Mouse (Mus musculus) induced T-regulatory cell, adult 2 months (primary cell): ENCODE measurements at regions not wholly inside any gene's neighbourhood (a gene's known extent, or its start where the extent isn't known, plus 50 kb on each side); places are given as distances from the start of the nearest gene placed in this dataset.

ENCODE experiments used
- DNase-seq: peaks from one replicate; pipeline ENCODE4 v3.0.0-alpha.2; 2012; ENCODE audit warnings: low read depth

DNA sequence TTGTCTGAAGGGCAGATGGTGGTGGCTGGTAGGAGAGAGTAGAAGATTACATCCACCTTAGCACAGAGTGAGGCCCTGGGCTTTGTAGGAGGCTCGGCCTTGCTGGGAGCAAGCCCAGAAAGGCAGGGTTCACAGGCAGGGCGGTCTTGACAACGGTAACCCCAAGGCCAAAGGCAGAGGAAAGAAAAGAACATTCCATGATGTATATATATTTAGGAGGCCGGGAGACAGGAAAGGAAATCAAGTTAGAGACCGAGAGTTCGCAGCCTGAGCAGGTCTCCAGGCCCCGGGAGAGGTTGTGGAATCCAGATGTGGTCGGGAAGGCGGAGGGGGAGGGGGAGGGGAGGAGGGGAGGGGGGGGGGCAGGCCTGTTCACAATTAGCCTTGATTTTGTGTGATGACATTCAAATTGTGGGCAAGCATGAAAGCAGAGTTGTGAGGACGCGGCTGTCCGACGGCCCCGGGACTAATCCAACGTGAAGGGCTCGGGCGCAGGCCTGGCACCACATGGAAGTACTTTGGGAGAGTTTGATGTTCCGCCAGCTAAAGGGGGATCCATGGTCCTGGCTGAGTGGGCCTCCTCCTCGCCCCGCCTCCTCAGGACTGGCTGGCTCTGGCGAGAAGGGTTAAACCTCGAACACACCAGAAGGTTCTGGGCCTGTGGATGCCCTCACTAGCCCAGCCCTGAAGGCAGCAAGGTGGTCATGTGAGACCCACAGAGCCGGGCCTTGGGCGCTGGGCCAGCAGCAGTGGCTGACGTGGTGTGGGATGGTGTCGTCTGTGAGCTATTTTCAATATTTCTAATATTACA lies 131.8 kb upstream of the Gm26897 start:
- no peak for DNase-seq

DNA sequence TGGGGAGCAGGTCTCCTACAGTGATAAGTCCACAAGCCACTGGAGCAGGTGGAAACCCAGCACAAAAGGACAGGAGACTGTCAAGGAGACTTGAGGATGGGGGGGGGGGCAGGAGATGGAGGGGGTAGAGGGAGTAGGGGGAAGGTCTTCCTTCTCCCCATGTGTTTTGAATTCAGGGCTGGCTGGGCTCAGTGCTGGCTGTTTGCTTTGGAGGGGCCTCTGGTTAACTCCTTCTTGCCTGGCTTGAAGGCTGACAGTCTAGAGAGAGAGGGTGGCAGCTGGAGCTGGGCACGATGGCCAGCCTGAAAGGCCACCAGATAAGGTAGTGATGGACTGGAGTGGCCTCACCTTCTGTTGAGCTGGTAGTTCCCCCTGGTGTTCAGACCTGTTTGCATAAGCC lies 120.0 kb upstream of the Gm26897 start:
- no peak for DNase-seq

DNA sequence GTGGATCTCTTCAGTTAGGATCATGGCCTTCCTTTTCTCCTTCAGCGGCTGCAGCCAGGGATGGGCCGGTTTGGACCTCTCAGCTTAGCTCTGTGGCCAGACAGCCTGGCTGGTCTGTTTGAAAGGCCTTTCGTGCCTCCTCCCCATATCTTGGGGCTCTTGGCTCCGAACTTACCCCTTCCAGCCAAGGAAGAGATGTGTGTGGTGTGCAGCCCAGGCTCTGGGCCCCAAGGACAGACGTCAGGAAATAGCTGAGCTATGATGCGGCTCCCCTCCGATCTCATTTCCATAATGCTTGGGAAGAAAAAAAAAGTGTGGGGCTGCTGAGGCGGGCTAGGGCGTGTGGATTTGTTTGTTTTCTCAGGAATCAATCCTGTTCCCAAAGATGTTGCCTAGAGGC lies 113.8 kb upstream of the Gm26897 start:
- DNase-seq, result no peak

DNA sequence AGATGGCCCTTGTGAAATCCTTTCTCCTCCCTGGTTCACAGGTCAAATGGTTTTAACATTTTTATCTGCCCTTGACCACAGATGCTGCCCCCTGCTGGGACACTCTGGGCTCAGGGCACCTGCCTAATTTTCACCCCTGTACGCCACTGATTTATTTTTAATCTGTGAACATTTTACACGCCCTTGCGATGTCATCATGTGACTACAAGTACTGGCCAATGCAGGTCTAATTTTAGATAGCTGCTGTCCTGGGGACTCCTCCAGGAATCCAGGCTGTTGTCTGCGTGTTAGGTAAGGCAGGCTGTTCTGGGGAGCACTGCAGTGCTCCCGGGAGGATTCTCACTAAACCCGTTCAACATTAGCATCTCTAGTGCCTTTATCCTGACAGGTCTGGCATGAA lies 113.1 kb upstream of the Gm26897 start:
- DNase-seq, result no peak

DNA sequence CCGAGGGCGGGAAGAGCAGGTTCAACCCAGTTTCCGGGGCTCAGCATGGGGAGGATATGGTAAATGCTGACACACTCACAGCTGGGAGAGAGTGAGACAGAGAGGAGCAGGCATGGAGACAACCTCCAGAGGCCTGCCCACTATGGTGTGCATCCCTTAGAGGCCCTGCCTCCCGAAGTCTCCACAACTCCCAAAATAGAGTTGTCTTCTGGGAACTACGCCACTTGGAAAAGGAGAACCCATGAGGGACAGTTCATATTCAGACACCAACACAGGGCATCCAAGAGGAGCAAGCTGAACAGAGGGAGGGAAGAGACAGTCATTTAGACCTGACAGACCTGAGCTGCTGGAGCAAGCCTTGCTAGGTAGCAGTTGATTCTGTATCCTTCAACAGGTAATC lies 111.2 kb upstream of the Gm26897 start:
- DNase-seq, result no peak

DNA sequence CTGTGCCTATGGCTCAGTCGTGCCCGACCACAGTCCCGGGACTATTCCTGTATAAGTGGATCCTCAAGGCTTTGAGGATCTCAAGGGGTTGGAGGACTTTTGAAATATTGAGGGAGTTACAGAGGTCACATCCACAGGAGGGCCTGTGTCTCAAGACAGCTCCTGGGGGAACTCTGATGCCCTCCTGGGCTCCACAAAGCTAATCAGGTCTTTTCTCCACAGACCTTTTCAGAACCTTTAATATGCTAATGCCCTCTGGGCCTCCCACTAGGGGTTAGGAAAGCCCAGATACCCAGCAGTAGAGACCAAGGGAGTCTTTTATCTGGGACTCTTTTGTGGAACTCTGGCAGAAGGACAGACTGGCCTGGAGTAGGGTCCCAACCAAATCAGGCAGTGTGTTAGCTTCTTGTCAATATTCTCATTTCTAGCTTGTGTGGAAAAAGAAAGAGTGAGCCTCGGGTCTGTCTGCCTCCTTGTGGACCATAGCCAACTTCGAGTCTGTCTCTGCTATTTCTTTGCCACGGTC lies 107.4 kb upstream of the Gm26897 start:
- no peak for DNase-seq

DNA sequence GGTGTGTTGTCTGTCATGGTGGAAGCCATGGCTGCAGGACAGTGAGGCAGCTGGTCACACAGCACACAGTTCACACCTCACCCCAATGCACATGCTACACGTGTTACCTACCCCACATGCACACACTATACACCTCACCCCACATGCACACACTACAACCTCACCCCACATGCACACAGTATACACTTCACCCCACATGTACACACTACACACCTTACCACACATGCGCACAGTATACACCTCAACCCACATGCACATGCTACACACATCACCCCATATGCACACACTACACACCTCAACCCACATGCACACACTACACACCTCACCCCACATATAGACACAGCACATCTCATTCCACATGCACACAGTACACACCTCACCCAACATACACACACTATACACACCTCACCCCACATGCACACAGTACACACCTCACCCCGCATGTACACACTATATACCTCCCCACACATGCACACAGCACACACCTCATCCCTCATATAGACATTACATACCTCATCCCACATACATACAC lies 103.3 kb upstream of the Gm26897 start:
- DNase-seq, result no peak

DNA sequence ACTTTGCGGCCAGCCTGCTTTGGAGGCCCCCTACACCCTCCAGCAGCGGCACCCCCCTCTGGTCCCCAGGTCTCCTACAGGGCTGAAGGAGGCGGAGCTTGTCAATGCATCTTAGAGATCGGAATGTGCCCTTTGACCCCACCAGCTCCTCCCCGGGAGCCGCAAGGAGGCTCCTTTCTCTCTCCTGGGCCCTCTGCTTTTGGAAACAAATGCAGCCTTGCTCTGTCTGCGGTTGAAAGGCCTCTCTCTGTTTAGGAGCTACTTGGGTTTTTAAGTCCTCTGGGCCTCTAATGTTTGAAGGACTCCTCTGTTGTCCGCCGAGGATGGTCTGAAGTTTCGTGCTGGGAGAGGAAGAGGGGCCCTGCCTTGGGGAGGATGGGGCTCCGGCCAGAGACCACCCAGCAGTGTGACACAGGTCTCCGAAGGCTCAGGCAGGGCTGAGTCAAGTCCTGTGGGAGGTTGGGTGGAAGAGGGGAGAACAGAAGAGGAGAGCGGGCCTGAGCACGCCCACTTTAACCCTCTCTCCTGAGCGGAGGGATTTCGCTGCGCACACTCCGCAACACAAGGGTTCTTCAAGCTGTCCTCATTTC lies 102.1 kb upstream of the Gm26897 start:
- DNase-seq, result no peak

DNA sequence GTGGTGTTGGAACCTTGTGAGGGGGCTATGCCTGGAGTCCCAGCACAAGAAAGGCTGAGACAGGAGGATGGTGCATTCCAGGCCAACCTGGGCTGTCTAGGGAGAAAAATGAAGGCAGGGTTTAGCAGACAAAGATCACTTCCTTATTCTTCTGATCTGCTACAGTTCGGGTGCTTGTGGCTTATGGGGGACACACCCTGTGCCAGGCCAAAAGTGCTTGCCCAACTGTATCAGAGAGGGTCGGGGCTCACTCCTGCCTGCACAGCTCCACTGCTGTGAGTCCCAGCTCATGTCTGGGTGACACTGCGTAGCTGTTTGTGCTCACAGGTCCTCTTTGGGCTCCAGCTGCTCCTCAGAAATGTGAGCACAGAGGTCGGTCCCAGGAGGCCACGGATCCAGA lies 98.6 kb upstream of the Gm26897 start:
- DNase-seq, result no peak

DNA sequence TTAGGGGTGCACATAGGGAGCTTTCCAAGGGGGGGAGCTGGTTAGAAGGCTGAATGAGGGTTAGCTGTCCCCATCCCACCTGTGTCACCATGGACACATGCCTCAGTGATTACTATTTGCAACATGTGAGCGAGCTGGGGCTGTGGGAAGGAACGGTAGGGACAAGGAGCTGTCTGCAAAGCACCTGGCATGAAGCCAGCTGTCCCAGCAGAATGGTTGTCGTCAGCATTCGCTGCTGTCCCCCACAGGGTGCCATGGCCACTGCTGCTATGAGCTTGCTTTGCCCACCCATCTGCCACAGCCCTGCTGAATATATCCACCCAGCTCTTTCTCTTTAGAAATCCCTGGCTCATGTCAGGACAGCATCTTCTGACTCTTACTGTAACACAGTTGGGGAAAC lies 96.8 kb upstream of the Gm26897 start:
- no peak for DNase-seq

DNA sequence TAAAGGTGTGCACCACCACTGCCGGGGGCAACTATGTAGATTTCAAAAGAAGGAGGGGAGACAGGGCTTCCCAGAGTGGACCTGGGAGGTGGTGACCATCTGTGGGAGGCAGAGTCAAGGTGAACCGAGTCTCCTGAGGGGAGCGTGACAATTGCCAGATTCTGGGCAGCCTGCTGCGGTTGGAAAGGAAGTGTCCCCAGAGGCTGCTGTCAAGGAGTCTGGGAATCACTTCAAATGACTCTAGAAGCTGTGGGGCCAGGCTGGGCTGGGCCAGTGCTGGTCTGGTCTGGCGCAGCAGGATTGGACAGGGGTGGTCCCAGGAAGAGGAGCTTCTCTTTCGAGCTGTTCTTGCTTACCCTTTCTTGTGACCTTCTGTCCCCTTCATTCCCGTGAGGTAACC lies 95.4 kb upstream of the Gm26897 start:
- DNase-seq, result no peak

DNA sequence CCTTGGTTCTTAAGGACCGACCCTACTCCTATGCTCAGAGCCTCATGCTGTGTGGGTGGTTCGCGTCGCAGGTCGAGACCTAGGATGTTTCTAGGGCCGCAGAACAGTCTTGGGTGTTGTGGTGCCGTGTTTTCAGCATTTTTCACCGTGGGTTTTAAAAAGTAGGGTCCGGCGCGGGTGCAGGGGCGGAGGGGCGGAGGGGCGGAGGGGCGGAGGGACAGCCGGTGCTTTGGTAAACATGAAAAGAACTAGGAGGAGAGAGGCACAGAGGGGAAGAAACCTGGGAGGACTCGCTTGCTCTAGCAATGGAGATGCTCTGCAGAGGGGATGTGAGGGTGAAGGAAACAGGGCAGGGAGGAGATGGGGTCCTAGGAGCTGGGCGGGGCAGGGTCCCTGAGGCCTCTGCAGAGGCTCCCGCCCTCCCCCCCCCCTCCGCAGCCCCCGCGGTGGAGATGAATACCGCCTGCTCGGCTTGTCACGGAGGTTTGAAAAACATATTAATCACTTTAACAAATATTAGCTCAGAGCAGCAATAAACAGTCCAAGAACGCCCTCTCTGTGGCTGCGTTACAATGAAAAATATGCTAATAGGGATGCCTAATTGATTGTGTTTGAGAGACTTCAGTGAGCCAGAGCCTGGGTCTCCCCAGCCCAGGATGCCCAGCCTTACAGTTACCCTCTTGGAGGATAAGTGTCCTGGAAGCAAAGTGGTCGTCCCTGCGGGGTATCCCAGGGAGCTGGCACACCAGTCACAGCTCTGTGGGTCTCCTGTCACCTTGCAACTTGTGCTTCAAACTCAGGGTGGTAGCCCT lies 94.0 kb upstream of the Gm26897 start:
- DNase-seq, result no peak

DNA sequence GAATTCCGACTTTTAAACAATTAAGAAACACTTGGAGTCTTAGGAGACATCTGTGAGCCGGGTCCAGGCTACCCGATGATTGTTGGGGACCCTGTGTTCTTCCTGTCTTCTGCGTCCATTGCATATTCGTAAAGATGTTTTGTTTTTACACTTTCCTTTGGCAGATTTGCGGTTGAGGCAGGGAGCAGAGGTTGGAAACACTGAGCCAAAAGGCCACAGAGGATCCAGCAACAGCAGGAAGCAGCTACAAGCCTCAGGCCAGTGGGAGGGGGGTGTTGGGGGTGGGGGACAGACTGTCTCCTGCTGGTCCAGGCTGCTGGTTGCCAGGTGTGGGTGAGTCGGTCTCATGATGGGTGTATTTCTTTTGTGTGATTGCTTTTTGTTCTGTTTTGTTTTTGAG lies 92.7 kb upstream of the Gm26897 start:
- DNase-seq, result no peak

DNA sequence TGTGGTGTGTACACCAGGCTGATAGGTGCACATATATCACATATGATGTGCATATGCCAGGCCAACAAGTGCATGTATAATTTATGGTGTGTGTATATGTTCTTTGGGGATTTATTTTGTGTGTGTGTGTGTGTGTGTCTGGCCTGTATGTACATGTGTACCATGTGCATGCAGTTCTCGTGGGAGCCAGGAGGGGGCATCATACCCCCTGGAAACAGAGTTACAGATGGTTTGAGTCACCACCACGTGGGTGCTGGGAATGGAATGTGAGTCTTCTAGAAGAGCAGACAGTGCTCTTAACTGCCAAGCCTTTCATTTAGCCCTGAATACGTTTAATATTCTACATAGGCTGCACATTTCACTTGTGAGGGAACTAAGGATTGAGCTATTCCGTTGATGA lies 92.0 kb upstream of the Gm26897 start:
- no peak for DNase-seq

DNA sequence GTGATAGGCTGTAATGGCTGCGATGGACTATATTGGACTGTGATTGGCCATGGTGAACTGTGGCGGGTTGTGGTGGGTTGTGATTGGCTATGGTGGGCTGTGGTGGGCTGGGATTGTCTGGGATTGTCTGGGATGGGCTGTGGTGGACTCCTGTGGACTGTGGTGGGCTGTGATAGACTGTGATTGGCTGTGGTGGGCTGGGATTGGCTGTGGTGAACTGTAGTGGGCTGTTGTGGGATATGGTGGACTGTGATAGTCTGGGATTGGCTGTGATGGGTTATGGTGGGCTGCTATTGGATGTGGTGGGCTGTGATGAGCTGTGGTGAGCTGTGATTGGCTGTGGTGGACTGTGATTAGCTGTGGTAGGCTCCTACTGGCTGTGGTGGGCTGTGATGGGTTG lies 89.6 kb upstream of the Gm26897 start:
- no peak for DNase-seq

DNA sequence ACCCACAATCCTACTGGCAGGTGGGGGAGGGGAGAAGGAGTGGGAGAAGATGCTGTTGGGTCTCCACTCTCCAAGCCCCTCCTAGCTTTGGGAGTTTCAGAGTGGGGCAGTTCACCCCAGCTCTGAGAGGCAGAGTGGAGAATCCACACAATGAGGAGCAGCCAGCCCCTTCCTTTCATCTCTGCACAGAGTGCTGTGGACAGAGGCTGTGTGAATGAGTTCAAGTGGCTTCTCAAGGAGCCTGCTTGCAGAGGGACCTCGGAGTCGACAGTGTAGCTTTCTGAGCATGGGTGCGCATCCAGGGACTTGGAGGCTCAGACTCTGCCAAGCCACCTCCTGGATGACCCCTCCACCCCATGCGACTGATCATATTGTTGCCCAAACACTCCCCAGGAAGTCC lies 88.9 kb upstream of the Gm26897 start:
- no peak for DNase-seq

DNA sequence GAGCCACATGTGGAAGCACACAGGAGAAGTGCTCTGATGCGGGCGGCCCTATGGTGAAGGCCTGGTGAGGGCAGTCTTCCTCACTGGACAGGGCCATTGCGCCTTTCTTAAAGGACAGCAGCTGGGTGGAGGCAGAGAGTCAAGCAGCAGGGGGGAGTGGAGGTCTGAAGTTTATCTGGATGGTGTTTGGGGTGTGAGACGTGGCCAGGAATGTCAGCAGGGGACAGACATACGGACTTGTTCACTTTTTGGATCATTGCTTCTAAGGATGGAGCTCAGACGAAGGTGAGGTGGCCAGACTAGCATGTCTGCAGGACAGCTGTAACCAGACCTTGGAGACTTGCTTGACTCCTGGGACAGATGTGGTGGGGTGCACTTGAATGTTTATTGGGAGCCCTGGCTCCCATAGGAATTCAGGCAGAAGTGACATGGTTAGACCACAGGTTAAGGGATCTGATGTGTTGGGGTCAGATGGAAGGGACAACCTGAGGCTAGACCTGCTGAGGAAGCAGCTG lies 86.0 kb upstream of the Gm26897 start:
- no peak for DNase-seq

DNA sequence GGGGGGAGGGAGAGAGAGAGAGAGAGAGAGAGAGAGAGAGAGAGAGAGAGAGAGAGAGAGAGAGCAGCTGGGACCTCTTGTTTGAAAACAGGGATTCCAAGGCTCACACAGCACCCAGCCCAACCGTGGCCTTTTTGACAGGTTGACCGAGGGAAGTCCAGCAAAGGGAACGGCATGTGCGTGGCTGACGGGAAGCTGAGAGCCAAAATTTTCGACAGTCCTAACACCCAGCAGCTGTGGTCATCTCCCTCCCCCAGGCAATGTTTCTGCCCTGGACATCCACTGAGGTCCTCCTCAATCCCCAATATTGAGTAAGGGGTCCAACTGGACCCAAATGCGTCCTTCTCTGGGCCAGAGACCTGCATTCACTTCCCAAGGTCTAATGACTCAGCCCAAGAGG lies 85.2 kb upstream of the Gm26897 start:
- no peak for DNase-seq

DNA sequence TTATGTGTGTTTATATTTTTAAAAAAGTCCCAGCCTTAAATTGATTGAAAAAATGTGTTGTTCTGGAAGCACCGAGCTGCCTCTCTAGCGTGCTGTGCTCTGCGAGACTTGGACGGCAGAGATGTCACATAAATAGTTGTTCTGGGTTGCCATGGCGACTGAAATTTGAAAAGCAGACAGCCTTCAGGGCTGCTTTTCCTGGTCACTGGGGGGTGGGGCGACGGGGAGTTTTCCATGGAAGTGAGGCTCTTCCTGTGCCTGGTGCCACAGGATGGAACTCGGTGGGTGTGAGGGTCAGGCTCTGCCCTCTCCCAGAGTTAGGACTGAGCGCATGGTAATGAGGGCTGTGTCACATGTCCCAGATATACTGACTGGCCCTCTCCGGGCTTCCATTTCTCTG lies 84.7 kb upstream of the Gm26897 start:
- DNase-seq, result no peak

DNA sequence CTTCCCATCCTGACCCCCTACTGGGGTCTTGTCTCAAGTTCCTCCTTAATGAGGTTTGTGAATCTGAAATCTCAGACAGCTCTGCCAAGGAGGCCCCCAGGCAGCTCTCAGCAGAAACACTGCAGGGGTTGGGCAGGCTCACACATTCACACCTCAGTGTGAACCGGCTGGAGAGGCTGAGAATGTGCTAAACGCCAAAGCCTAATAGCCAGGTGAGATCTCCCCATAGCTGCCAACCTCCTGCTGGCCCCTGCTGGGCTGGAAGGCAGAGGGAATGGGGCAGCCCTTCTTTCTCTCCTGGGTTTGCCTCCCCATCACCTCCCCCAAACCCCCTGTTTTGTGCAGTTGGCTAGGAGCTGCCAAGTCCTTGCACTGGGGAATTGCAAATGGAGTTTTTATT lies 81.3 kb upstream of the Gm26897 start:
- no peak for DNase-seq

DNA sequence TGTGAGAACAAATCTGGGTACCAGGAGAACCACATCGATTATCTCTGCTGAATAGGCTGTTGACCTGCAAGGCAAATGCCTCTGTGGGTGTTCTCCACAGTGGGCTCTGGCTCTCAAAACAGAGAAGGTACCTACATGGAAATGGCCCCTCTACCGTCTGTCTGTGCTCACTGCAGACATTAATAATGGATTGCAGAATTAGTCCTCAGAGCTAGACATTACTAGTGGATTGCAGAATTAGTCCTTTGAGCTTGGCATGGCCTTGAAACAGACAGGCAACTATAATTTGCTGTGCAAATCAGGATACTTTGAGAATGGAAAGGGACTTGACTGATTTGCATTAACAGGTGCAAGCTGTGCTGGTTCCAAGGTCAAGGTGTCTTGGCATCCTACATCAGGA lies 77.3 kb upstream of the Gm26897 start:
- DNase-seq, result peak; percentile 5

DNA sequence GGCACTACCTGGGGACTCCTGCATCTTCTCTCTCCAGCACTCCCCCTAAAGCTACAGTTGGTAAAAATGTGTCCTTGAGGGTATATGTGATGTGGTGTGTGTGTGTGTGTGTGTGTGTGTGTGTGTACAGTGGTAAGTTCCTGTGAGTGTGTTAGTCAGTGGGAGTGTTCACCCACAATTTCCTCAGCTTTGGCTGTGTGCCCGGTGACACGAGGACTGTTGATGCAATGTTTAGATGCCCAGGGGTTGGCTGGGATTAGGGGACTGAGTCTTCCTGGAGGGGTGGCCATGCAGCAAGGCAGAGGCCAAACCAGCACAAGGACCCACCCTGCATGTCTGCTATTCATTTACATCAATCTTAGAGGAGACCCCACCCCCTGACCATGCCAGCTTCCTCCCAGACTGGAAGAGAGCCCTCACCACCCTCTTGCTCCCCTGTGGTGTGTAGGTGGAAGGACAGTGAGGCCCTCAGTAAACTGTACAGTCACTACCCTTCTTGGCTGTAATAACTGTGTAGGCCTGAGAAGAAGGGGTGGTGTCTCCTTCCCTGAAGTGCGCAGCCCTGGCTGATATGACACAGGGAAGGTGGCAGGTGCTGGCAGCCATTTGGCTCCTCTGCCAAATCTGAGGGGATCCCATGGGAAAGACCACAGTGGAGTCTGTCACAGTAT lies 75.8 kb upstream of the Gm26897 start:
- no peak for DNase-seq
